Mouse (Mus musculus): ENCODE results near the gene Inpp5d. TPM values are rescaled to one million over a fixed set of nuclear protein-coding genes. Genes with fewer than 3 reads are reported as not detected.
A peak's percentile ranks its signal among the peaks of the same experiment; 100 is the strongest.

The Inpp5d gene
- polyA plus RNA-seq, 1 experiment from 2014 or later = 176 TPM

- Histone ChIP-seq H3K36me3 (ENCODE audit: inconsistent target) (no peaks in the 10 kb centered on the region), H3K79me2 (ENCODE audit: inconsistent target) (no peaks in the 10 kb centered on the region), H3K4me3 (ENCODE audit: inconsistent target) (peak overlapping the region; percentile 5; the same call in 1 of the 2 replicates), H3K27ac (peak overlapping the region; percentile 19; the same call in 1 of the 2 replicates)
- 16% methylated on average over 21 of the region's 21 CpGs for WGBS (ENCODE audit: missing documents)
Observed at GRCm38 (mm10) chr1:87607385-87608091, 12.6 kb upstream of the Inpp5d start.

DNA sequence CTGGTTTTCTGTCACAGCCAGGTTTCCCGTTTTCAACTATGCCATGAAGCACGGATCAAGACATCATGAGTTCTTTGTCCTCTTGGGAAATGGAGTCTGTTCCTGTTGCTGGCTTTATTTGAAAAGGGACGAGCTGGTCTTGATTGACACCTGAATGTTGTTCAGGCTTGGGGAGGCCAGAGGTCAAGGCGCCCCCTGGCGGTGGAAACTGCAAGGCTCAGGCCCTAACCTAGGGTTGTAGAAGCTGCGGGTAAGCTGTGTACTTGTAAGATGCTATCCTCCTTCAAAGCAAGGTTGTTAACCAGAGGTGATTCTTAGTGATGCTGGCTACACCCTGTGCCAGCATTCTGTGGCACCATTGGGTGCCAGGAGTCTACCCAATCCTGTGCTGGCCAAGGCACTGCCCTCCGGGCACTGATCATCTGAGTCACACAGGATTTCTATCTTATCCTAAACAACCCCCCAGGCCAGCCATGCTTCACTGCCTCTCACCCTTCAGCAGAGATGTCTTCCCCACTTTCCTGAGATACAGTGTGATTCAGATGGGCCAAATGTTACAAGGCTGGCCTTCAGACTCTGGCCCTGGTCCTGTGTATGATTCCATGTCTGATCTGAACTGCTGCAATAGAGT is 11.6 kb upstream of the Inpp5d start:
- H3K27ac ChIP-seq = no peak overlapping the region
- WGBS (ENCODE audit: missing documents) = 44% methylated on average over 7 of the region's 7 CpGs
- H3K4me3 ChIP-seq (ENCODE audit: inconsistent target) = no peak overlapping the region
- H3K36me3 ChIP-seq (ENCODE audit: inconsistent target) = no peaks in the 10 kb centered on the region
- H3K79me2 ChIP-seq (ENCODE audit: inconsistent target) = no peaks in the 10 kb centered on the region

GRCm38 (mm10) chr1:87614576-87615295 is 5.4 kb upstream of the Inpp5d start:
- Histone ChIP-seq H3K36me3 (ENCODE audit: inconsistent target) (no peaks in the 10 kb centered on the region), H3K27ac (no peak overlapping the region), H3K4me3 (ENCODE audit: inconsistent target) (no peak overlapping the region), H3K79me2 (ENCODE audit: inconsistent target) (no peaks in the 10 kb centered on the region)
- 84% methylated on average over 2 of the region's 2 CpGs for WGBS (ENCODE audit: missing documents)

- Histone ChIP-seq H3K79me2 (ENCODE audit: inconsistent target) (peaks cover 55% of the 10 kb centered on the region), H3K27ac (peak overlapping the region; percentile 100), H3K36me3 (ENCODE audit: inconsistent target) (no peaks in the 10 kb centered on the region), H3K4me3 (ENCODE audit: inconsistent target) (peak overlapping the region; percentile 80)
- 0% methylated on average over 6 of the region's 6 CpGs for WGBS (ENCODE audit: missing documents)
Observed at GRCm38 (mm10) chr1:87620693-87621092, 581 bp downstream of the Inpp5d start.

DNA sequence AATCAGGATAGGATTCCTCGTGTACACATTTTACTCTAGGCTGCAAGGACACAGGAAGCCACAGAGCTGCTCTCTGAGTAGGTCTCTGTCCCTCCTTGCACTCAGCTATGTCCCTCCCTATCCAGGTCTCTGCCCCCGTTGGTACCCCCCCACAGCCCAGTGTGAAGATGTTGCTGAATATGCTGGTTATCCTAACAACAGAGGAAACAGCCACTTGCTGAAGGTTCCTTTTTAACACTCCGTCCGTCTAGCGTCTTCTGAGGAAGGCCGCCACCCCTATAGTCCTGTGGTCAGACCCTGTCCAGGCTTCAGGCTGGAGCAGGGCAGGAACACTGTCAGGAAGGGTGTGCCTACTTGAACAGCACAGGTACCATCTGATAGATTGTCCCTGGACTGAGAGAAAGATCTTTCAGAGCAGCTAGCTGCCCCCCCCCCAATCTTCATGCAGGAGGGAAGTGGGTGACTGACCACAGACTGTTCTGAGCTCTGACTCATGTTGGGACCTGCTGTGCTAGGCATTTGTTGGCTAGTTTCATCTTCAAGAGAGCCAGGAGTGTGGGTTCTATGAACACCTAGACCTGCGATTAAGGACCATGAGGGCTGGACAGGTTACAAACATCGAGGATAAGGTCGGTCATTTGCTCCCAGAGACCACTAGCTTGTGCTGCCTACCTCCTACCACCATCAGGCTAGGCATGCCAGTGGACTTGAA is 1.2 kb downstream of the Inpp5d start:
- Histone ChIP-seq H3K4me3 (ENCODE audit: inconsistent target) (peak overlapping the region; percentile 80), H3K79me2 (ENCODE audit: inconsistent target) (peaks cover 60% of the 10 kb centered on the region), H3K27ac (peak overlapping the region; percentile 100), H3K36me3 (ENCODE audit: inconsistent target) (no peaks in the 10 kb centered on the region)
- WGBS (ENCODE audit: missing documents) = 2% methylated on average over 9 of the region's 9 CpGs

- peak overlapping the region; percentile 100 for H3K27ac ChIP-seq
- peak overlapping the region; percentile 80 for H3K4me3 ChIP-seq (ENCODE audit: inconsistent target)
- 16% methylated on average over 3 of the region's 3 CpGs for WGBS (ENCODE audit: missing documents)
- no peaks in the 10 kb centered on the region for H3K36me3 ChIP-seq (ENCODE audit: inconsistent target)
- peaks cover 66% of the 10 kb centered on the region for H3K79me2 ChIP-seq (ENCODE audit: inconsistent target)
Observed at GRCm38 (mm10) chr1:87621858-87622279, 1.8 kb downstream of the Inpp5d start.

DNA sequence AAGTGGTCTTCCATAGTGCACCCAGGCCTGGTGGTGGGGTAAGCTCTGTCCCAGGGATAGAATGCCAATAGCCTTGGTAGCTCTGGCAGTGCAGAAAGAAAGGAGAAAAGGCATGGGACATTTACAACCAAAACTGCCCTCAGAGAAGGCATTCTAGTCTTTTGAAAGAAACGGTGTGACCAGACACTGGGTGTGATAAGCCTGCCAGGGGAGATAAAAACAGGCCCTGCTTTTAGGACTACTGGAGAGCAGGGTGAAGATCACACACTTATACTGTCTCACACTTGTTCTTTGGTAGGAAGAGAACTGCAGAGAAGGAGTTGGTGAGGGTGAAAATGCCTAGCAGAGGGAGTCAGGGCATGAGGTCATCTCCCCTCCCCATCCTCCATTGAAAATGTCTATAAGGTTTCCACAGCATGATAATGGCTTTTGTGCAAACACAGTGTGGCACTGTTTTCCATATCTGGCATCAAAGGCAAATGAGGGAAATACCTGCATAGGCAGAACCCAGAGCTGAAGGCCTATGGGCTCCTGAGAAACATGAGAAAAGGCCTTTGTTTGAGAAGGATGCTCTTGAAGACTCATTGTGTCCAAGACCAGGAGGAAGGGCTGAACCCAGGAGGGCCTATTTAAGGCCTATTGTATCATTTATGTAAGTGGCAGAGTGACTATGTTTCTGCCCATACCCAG is 4.0 kb downstream of the Inpp5d start:
- peak overlapping the region; percentile 100 for H3K27ac ChIP-seq
- H3K79me2 ChIP-seq (ENCODE audit: inconsistent target) = peaks cover 88% of the 10 kb centered on the region
- peaks cover 5% of the 10 kb centered on the region for H3K36me3 ChIP-seq (ENCODE audit: inconsistent target)
- 80% methylated on average over 1 of the region's 1 CpGs for WGBS (ENCODE audit: missing documents)
- H3K4me3 ChIP-seq (ENCODE audit: inconsistent target) = no peak overlapping the region

DNA sequence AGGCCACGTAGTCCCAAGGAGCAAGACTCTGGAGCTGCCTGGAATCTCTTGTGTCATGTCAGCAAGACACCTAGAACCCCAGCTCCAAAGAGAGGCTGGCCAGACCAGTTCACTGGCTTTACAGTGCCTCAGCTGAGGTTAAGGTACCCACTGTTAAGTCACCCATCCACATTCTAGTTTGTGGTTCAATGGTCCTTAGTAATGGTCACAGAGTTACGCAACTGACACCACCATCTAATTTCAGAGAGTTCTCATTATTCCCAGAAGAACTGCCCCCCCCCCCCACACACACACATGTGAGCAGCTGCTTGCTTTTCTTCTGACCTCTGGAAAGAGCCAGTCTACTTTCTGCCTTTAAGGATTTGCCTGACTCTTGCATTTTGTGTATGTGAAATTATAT is 4.7 kb downstream of the Inpp5d start:
- H3K36me3 ChIP-seq (ENCODE audit: inconsistent target) = peaks cover 5% of the 10 kb centered on the region
- H3K79me2 ChIP-seq (ENCODE audit: inconsistent target) = peaks cover 95% of the 10 kb centered on the region
- H3K4me3 ChIP-seq (ENCODE audit: inconsistent target) = no peak overlapping the region
- WGBS (ENCODE audit: missing documents) = 54% methylated on average over 2 of the region's 2 CpGs
- H3K27ac ChIP-seq = peak overlapping the region; percentile 100

GRCm38 (mm10) chr1:87625254-87626025 is 5.3 kb downstream of the Inpp5d start:
- Histone ChIP-seq H3K79me2 (ENCODE audit: inconsistent target) (peaks cover 99% of the 10 kb centered on the region), H3K4me3 (ENCODE audit: inconsistent target) (no peak overlapping the region), H3K27ac (peak overlapping the region; percentile 100), H3K36me3 (ENCODE audit: inconsistent target) (peaks cover 5% of the 10 kb centered on the region)
- WGBS (ENCODE audit: missing documents) = 38% methylated on average over 5 of the region's 6 CpGs

DNA sequence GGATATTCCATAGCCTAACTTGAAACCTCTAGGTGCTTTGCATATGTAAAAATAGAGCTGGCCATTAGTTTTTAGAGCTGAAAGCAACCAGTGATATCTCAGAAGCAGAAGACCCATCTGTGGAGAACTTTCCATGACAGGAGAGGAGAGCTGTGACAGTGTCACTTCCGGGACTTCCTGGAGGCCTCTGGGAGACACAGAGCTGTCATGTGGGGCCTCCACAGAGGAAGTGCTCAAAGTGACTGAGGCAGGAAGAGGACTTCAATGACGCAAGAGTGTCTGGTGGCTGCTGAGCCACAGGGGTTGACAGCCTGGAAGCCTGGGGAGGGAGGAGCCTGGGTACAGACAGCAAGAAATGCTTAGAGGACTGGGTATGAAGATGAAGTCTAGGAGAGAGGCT is 6.2 kb downstream of the Inpp5d start:
- Histone ChIP-seq H3K36me3 (ENCODE audit: inconsistent target) (peaks cover 5% of the 10 kb centered on the region), H3K27ac (peak overlapping the region; percentile 100), H3K79me2 (ENCODE audit: inconsistent target) (peaks cover 99% of the 10 kb centered on the region), H3K4me3 (ENCODE audit: inconsistent target) (no peak overlapping the region)
- WGBS (ENCODE audit: missing documents) = 0% methylated on average over 2 of the region's 2 CpGs

DNA sequence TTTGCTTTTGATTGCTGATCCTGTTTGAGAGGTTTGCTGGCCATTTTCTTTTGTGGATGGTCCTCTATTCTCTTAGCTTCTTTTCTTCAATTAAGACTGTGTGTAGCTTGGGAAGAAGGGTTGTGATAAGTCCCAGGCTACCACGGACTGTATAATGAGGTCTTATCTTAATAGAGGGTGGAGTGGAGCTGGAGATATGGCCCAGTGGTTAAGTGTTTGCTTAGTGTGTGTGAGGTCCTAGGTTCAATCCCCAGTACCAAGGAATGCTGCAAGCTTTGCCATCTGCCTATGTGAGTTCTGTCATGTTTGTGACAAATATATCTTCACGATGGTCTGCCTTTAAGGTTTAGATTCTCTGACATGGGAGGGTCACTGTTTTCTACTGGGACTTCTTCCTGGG is 8.0 kb downstream of the Inpp5d start:
- Histone ChIP-seq H3K79me2 (ENCODE audit: inconsistent target) (peaks cover 99% of the 10 kb centered on the region), H3K36me3 (ENCODE audit: inconsistent target) (peaks cover 5% of the 10 kb centered on the region), H3K4me3 (ENCODE audit: inconsistent target) (no peak overlapping the region), H3K27ac (no peak overlapping the region)
- 80% methylated on average over 2 of the region's 2 CpGs for WGBS (ENCODE audit: missing documents)

- peaks cover 100% of the 10 kb centered on the region for H3K79me2 ChIP-seq (ENCODE audit: inconsistent target)
- H3K27ac ChIP-seq = no peak overlapping the region
- WGBS (ENCODE audit: missing documents) = 84% methylated on average over 10 of the region's 10 CpGs
- peaks cover 22% of the 10 kb centered on the region for H3K36me3 ChIP-seq (ENCODE audit: inconsistent target)
- no peak overlapping the region for H3K4me3 ChIP-seq (ENCODE audit: inconsistent target)
Observed at GRCm38 (mm10) chr1:87631584-87631983, 11.5 kb downstream of the Inpp5d start.

- WGBS (ENCODE audit: missing documents) = 46% methylated on average over 6 of the region's 6 CpGs
- Histone ChIP-seq H3K79me2 (ENCODE audit: inconsistent target) (peaks cover 100% of the 10 kb centered on the region), H3K27ac (0 out of 2 replicates have a peak overlapping the region, but pooled peaks have one; percentile 7), H3K4me3 (ENCODE audit: inconsistent target) (no peak overlapping the region), H3K36me3 (ENCODE audit: inconsistent target) (peaks cover 23% of the 10 kb centered on the region)
Observed at GRCm38 (mm10) chr1:87632163-87632562, 12.1 kb downstream of the Inpp5d start.

All from macrophage (primary cell).